Mouse (Mus musculus) CH12.LX (cell line): ENCODE measurements around the gene Grwd1. TPM values are rescaled to one million over a fixed set of nuclear protein-coding genes. Genes with fewer than 3 reads are reported as not detected.

Experiments
- DNase-seq: peaks from one replicate; pipeline ENCODE4 v3.0.0-alpha.2; 2013; ENCODE audit errors: extremely low read depth
- H3K27ac ChIP-seq: 2 replicates; pipeline ENCODE4 v1.5.1; 2012; ENCODE audit warnings: low read depth, mild to moderate bottlenecking, control low read depth, moderate library complexity; ENCODE audit not compliant: insufficient read depth
- H3K27me3 ChIP-seq: replicated peaks from 2 replicates; pipeline ENCODE3; 2012; ENCODE audit warnings: inconsistent platforms
- H3K36me3 ChIP-seq, 2 experiments: replicated peaks in 1 of 2; 2 replicates each; pipeline versions ENCODE3 to v1.6.1; 2012; ENCODE audit warnings: inconsistent platforms in 1 of 2, low read length in 1 of 2, mild to moderate bottlenecking in 1 of 2, mixed read lengths in 1 of 2, moderate library complexity in 1 of 2; ENCODE audit not compliant: control insufficient read depth in 1 of 2, insufficient read depth in 1 of 2
- H3K4me1 ChIP-seq, 2 experiments: 2 replicates each; pipeline ENCODE4 v1.6.1; 2012; ENCODE audit warnings: inconsistent platforms in 1 of 2, moderate library complexity in 1 of 2; ENCODE audit not compliant: insufficient read depth in 2 of 2, control insufficient read depth in 1 of 2
- H3K4me2 ChIP-seq: 2 replicates; pipeline ENCODE4 v1.6.1; 2012; ENCODE audit warnings: low read depth, mild to moderate bottlenecking, control low read depth; ENCODE audit not compliant: poor library complexity, insufficient read depth, severe bottlenecking
- H3K4me3 ChIP-seq, 3 experiments: fragments of 150-350 bp in 1 of 3; sonication (generic) in 1 of 3; replicated peaks in 1 of 3; 2 replicates each; pipeline versions ENCODE3 to v1.5.1; 2011 to 2012; ENCODE audit warnings: low read depth in 2 of 3, low read length in 2 of 3, mild to moderate bottlenecking in 2 of 3, moderate library complexity in 2 of 3, control low read depth in 1 of 3, improper control_type of control experiment in 1 of 3, inconsistent platforms in 1 of 3, mixed read lengths in 1 of 3; ENCODE audit not compliant: poor library complexity in 1 of 3
- H3K79me2 ChIP-seq: replicated peaks from 2 replicates; pipeline ENCODE4 v1.6.1; 2012; ENCODE audit warnings: mild to moderate bottlenecking, moderate library complexity; ENCODE audit not compliant: control insufficient read depth, poor library complexity, insufficient read depth, severe bottlenecking; ENCODE audit errors: extremely low read depth
- H3K9ac ChIP-seq: 2 replicates; pipeline ENCODE4 v1.6.1; 2012; ENCODE audit warnings: low read depth, mild to moderate bottlenecking, control low read depth, moderate library complexity; ENCODE audit not compliant: insufficient read depth
- H3K9me3 ChIP-seq: replicated peaks from 2 replicates; pipeline ENCODE3; 2012; ENCODE audit warnings: low read length, inconsistent platforms, mixed read lengths
- BHLHE40 ChIP-seq: IDR thresholded peaks from 2 replicates; pipeline ENCODE4 v1.6.1; 2011; ENCODE audit warnings: mild to moderate bottlenecking, low read depth, low read length, improper control_type of control experiment
- CHD1 ChIP-seq: IDR thresholded peaks from 2 replicates; pipeline ENCODE4 v1.6.1; 2012; ENCODE audit warnings: low read depth, low read length, improper control_type of control experiment, inconsistent platforms
- EP300 ChIP-seq: IDR thresholded peaks from 2 replicates; pipeline ENCODE4 v1.6.1; 2011; ENCODE audit warnings: low read length, improper control_type of control experiment
- ETS1 ChIP-seq: conservative IDR thresholded peaks from 2 replicates; pipeline ENCODE4 v1.6.1; 2012; ENCODE audit warnings: low read depth, mild to moderate bottlenecking, inconsistent platforms, low read length, improper control_type of control experiment, moderate library complexity
- IRF4 ChIP-seq: IDR thresholded peaks from 2 replicates; pipeline ENCODE4 v1.6.1; 2014; ENCODE audit warnings: low read depth, mild to moderate bottlenecking, inconsistent platforms, low read length, improper control_type of control experiment
- MXI1 ChIP-seq: IDR thresholded peaks from 2 replicates; pipeline ENCODE4 v1.6.1; 2011; ENCODE audit warnings: mild to moderate bottlenecking, low read depth, low read length, improper control_type of control experiment
- MYC ChIP-seq: IDR thresholded peaks from 2 replicates; pipeline ENCODE4 v1.6.1; 2011; ENCODE audit warnings: low read depth, mild to moderate bottlenecking, improper control_type of control experiment, low read length
- NRF1 ChIP-seq: IDR thresholded peaks from 2 replicates; pipeline ENCODE4 v1.6.1; 2014; ENCODE audit warnings: low read depth, mild to moderate bottlenecking, inconsistent platforms, low read length, improper control_type of control experiment, moderate library complexity
- PAX5 ChIP-seq: IDR thresholded peaks from 2 replicates; pipeline ENCODE4 v1.6.1; 2012; ENCODE audit warnings: low read length, inconsistent platforms, mixed read lengths
- POLR2AphosphoS2 ChIP-seq: IDR thresholded peaks from 2 replicates; pipeline ENCODE4 v1.6.1; 2011; ENCODE audit warnings: low read depth, low read length, improper control_type of control experiment
- TCF12 ChIP-seq: IDR thresholded peaks from 2 replicates; pipeline ENCODE4 v1.6.1; 2014; ENCODE audit warnings: low read depth, mild to moderate bottlenecking, inconsistent platforms, low read length, improper control_type of control experiment
- USF1 ChIP-seq: IDR thresholded peaks from 2 replicates; pipeline ENCODE4 v1.6.1; 2014; ENCODE audit warnings: low read depth, mild to moderate bottlenecking, inconsistent platforms, low read length, improper control_type of control experiment
- USF2 ChIP-seq: conservative IDR thresholded peaks from 2 replicates; pipeline ENCODE4 v1.6.1; 2011; ENCODE audit warnings: low read depth, low read length, improper control_type of control experiment
- ZC3H11A ChIP-seq: IDR thresholded peaks from 2 replicates; pipeline ENCODE4 v1.6.1; 2012; ENCODE audit warnings: low read depth, mild to moderate bottlenecking, inconsistent platforms, low read length, improper control_type of control experiment
- ZKSCAN1 ChIP-seq: IDR thresholded peaks from 2 replicates; pipeline ENCODE4 v1.6.1; 2012; ENCODE audit warnings: low read depth, inconsistent platforms, low read length, improper control_type of control experiment, borderline replicate concordance
- ZNF384 ChIP-seq: IDR thresholded peaks from 2 replicates; pipeline ENCODE4 v1.6.1; 2012; ENCODE audit warnings: low read depth, low read length, improper control_type of control experiment, inconsistent platforms
- dilution Hi-C: fragments of 300-500 bp; cut with MboI; formaldehyde crosslinking; loops from 2 replicates; pipeline ENCODE4 v1.14.3; 2020; ENCODE audit warnings: low sequenced_read_pairs; ENCODE audit not compliant: extremely low pct_unique_long_range_greater_than_20kb, extremely low pct_ligation_motif_present
- in situ Hi-C: fragments of 300-500 bp; cut with MboI; formaldehyde crosslinking; loops from 3 replicates; pipeline ENCODE4 v1.14.3; 2019; ENCODE audit warnings: low sequenced_read_pairs, low pct_ligation_motif_present, low pct_unique_long_range_greater_than_20kb, mixed read lengths
- polyA plus RNA-seq: library from polyadenylated mRNA; unstranded; fragments of >175 nt; gene quantifications from 2 replicates; pipeline ENCODE4 v1.2.1, GENCODE M21; 2012; ENCODE audit warnings: low read depth; ENCODE audit not compliant: insufficient read length
- total RNA-seq, 2 experiments: library from RNA; depleted of rRNA; stranded (reverse); fragments of 300-350 nt in 1 of 2; fragments of >200 nt in 1 of 2; gene quantifications; 2 replicates each; pipeline ENCODE4 v1.2.3; 2012 to 2014

The Grwd1 gene
- total and polyA plus RNA-seq, 3 experiments = 83.0 to 108 (median 88.1) TPM

- Histone ChIP-seq H3K27me3 (peaks cover 35% of the 10 kb centered on the region), H3K4me1 (peaks cover 19 to 25% of the 10 kb centered on the region in 2 experiments), H3K36me3 (peaks cover 7 to 12% of the 10 kb centered on the region in 2 experiments), H3K79me2 (peaks cover 24% of the 10 kb centered on the region), H3K4me2 (peak overlapping the region; percentile 27; the same call in 1 of the 2 replicates), H3K9me3 (peaks cover 6% of the 10 kb centered on the region), H3K9ac (no peak overlapping the region), H3K27ac (no peak overlapping the region), H3K4me3 (peak overlapping the region in 1 of 3 experiments; percentile 7)
- in situ Hi-C loops (loop anchor here (5.0 kb wide), 1 partner anchor 72 kb away; no protein-coding TSS in a partner anchor), dilution Hi-C loops (no loop called here)
- no peak for DNase-seq
- TF ChIP-seq NRF1 (peak; percentile 65), ZNF384 (no peak)
Observed at GRCm38 (mm10) chr7:45870282-45871058, 39.7 kb upstream of the Grwd1 start.

GRCm38 (mm10) chr7:45869787-45870186, 39.0 kb upstream of the Grwd1 start:
- peak overlapping the region; percentile 27; the same call in 1 of the 2 replicates for H3K4me2 ChIP-seq

GRCm38 (mm10) chr7:45869107-45869670, 38.4 kb upstream of the Grwd1 start:
- peaks cover 6% of the 10 kb centered on the region for H3K9me3 ChIP-seq
- peaks cover 12% of the 10 kb centered on the region in 2 experiments for H3K4me1 ChIP-seq
- H3K79me2 ChIP-seq = peaks cover 14% of the 10 kb centered on the region; the same call in 1 of the 2 replicates
- no peak overlapping the region for H3K9ac ChIP-seq
- TF ChIP-seq USF2 = no peak
- TF ChIP-seq BHLHE40 = no peak
- no peak for TF ChIP-seq TCF12
- TF ChIP-seq PAX5 = no peak
- TF ChIP-seq NRF1 = peak; percentile 39; the same call in 1 of the 2 replicates
- TF ChIP-seq USF1 = no peak
- no peak overlapping the region for H3K27ac ChIP-seq
- DNase-seq = no peak
- H3K27me3 ChIP-seq = peaks cover 46% of the 10 kb centered on the region
- no peak overlapping the region for H3K4me3 ChIP-seq
- in situ Hi-C loops = no loop called here
- peaks cover 0 to 2% of the 10 kb centered on the region in 2 experiments for H3K36me3 ChIP-seq
- dilution Hi-C loops = no loop called here
- no peak overlapping the region for H3K4me2 ChIP-seq

More at GRCm38 (mm10) chr7:45869787-45870186, 39.0 kb upstream of the Grwd1 start:
- Histone ChIP-seq H3K9me3 (peaks cover 6% of the 10 kb centered on the region), H3K79me2 (peaks cover 20% of the 10 kb centered on the region), H3K36me3 (peaks cover 3 to 7% of the 10 kb centered on the region in 2 experiments), H3K4me3 (no peak overlapping the region), H3K27me3 (peaks cover 42% of the 10 kb centered on the region), H3K4me1 (peaks cover 15 to 18% of the 10 kb centered on the region in 2 experiments), H3K27ac (no peak overlapping the region), H3K9ac (no peak overlapping the region)
- no peak for DNase-seq
- no peak for TF ChIP-seq IRF4
- no peak for TF ChIP-seq POLR2AphosphoS2
- no peak for TF ChIP-seq CHD1
- TF ChIP-seq ZC3H11A = no peak
- no peak for TF ChIP-seq MYC
- no peak for TF ChIP-seq EP300
- no peak for TF ChIP-seq ETS1
- TF ChIP-seq ZKSCAN1 = no peak
- no peak for TF ChIP-seq MXI1
- dilution Hi-C loops (no loop called here), in situ Hi-C loops (loop anchor here (5.0 kb wide), 1 partner anchor 73 kb away; no protein-coding TSS in a partner anchor)
